Mouse (Mus musculus): ENCODE measurements at regions not wholly inside any gene's neighbourhood (a gene's known extent, or its start where the extent isn't known, plus 50 kb on each side); places are given as distances from the start of the nearest gene placed in this dataset.

DNA sequence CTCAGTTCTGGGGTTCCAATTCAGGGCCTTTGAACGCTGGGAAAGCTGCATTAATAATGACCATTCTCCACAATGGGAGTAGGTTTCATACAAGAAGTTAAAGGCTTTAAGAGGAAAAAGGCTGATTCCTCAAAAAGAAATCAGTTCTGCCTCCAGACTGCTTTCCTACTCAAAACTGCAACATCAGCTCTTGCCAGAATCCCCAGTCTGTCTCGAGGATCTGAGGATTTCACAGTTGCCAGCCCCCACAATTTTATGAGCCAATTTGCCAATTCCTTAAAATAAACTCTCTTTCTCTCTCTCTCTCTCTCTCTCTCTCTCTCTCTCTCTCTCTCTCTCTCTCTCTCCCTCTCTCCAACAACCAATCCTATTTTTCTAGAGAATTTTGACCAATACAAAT lies 51.3 kb upstream of the Nhs start:
- DNase-seq = no peak

All from adrenal gland, postnatal 25 days (tissue).